Mouse (Mus musculus): ENCODE data around the gene Acss1.

DNA sequence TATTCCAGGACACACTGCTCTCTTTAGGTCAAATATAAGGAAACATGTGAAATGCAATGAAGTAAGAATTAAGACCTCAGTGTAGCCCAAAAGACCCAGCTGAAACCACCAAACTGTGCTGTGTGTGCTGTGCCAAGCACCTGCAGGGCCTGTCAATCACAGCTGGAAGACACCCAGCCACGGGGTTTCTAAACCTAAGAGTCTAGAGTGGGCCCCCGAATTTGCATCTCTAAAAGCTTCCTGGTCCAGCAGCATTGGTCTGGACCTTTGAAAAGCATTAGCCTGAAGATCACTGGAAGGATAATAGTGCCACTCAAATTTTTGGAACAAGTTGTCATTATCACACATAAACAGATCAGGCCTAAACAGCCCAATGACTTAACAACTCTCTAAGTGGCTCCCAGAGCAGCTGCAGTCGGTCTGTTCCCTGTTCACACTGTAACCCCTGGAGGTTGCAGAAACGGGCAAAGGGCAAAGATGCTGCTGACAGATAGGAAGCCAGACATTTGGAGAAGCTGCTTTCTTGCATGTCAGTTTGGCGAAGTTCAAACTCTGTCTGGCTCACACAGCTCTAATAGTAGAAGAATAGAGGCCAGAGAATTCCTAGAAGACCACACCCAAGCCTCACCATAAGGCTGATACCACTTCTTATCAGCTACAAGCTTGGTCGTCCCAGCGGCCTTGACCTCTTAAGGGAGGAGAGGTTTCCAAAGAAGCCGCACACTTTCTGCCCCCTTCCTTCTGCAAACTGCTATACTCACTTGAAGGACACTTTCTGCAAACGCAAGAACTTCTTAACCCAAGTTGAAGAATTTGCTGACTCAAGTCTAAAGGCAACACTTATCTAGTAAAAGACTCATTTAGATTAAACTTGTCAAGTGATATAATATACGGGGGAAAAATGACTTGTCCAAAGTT is 2.5 kb downstream of the Acss1 start:
- TF ChIP-seq POLR2A (IDR thresholded peaks at IDR 0.05; ENCODE audit: borderline replicate concordance, low read depth, low read length) = no peak
- TF ChIP-seq CTCF (IDR thresholded peaks at IDR 0.05; ENCODE audit: low read depth, low read length) = no peak

All from bone marrow macrophage, adult 2 months (primary cell).